Mouse (Mus musculus) limb, embryonic 13.5 days (tissue): ENCODE results near the gene Nrn1. TPM values are rescaled to one million over a fixed set of nuclear protein-coding genes. Genes with fewer than 3 reads are reported as not detected.

Experiments
- ATAC-seq: fragments of 200-750 bp; cut with Nextera tagmentation; 2 replicates; pipeline ENCODE4 v1.8.0; 2017; ENCODE audit warnings: low read depth, moderate number of reproducible peaks, moderate TSS enrichment; ENCODE audit not compliant: low FRiP score
- H3K27ac ChIP-seq: fragments of 300-500 bp; sonication (generic); 2 replicates; pipeline ENCODE4 v1.5.1; 2015; ENCODE audit warnings: inconsistent platforms, mild to moderate bottlenecking, moderate library complexity
- H3K27me3 ChIP-seq: fragments of 300-500 bp; sonication (generic); 2 replicates; pipeline ENCODE4 v1.6.1; 2015; ENCODE audit warnings: mild to moderate bottlenecking, inconsistent platforms
- H3K36me3 ChIP-seq: fragments of 300-500 bp; sonication (generic); 2 replicates; pipeline ENCODE4 v1.6.1; 2015; ENCODE audit warnings: inconsistent platforms, mild to moderate bottlenecking, moderate library complexity
- H3K4me1 ChIP-seq: fragments of 300-500 bp; sonication (generic); 2 replicates; pipeline ENCODE4 v1.6.1; 2015; ENCODE audit warnings: inconsistent platforms
- H3K4me2 ChIP-seq: fragments of 300-500 bp; sonication (generic); replicated peaks from 2 replicates; pipeline ENCODE4 v1.6.1; 2015; ENCODE audit warnings: inconsistent platforms, mild to moderate bottlenecking, moderate library complexity
- H3K4me3 ChIP-seq: fragments of 300-500 bp; sonication (generic); 2 replicates; pipeline ENCODE4 v1.5.1; 2015; ENCODE audit warnings: moderate library complexity, mild to moderate bottlenecking, inconsistent platforms
- H3K9ac ChIP-seq: fragments of 300-500 bp; sonication (generic); 2 replicates; pipeline ENCODE4 v1.6.1; 2015; ENCODE audit warnings: mild to moderate bottlenecking, inconsistent platforms
- H3K9me3 ChIP-seq: fragments of 300-500 bp; sonication (generic); 2 replicates; pipeline ENCODE4 v1.6.1; 2016; ENCODE audit warnings: inconsistent platforms
- WGBS: fragments of 180-500 bp; shearing (Covaris S2); methylation state at CpG from one replicate; pipeline ENCODE4 v1.1.7; 2015; 5-methylcytosine and 5-hydroxymethylcytosine counted together
- polyA plus RNA-seq: library from polyadenylated mRNA; unstranded; fragments of >200 nt; fragmentation: Nextera tagmentation; extraction: Ambion mirVana; gene quantifications from 2 replicates; pipeline ENCODE4 v1.2.1, GENCODE M21; 2015

The Nrn1 gene
- polyA plus RNA-seq, 1 experiment from 2014 or later = 7.5 TPM

DNA sequence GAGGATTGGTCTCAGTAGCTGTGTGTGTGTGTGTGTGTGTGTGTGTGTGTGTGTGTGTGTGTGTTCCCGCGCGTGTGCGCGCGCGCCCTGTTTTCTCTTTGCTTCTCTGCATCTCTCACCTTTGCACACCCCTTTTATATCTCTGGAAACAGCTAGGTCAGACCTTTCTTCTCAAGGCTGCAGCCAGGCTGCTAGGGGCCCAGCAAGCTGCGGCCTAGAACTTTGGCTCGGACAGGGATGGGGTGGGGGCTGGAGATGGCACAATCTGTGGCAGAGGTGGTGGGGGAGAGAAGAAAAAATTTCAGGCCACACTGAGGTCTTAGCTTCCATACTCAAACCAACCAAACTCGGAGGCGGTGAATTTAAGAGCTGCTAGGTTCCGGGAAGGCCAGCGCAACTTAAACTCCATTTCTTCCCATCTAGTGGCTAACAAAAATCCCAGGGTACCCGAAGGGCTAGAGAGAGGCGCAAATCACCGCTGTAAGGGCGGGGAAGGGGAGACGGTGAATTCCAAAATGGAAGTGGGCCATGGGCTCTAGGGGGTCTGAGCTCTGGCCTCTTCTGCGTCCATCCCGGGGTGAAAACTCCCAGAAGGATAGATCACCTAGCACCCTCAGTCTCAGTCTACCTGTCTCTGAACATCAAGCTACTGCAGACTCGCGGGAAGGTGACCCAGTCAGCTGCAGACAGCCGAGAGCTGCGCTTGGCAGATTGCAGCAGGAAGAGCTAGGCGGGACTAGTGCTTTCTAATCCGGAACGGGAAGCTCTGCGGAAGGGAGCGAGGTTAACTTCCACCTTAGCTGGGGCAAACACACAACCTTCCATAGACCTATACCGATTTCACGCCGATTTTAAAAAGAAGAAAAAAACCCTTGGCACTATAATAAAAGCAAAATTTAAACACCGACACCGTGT is 3.7 kb downstream of the Nrn1 start:
- no peak for ATAC-seq
- Histone ChIP-seq H3K4me3 (peak overlapping the region; percentile 48), H3K4me2 (peak overlapping the region; percentile 80), H3K27me3 (peaks cover 84% of the 10 kb centered on the region), H3K9ac (peak overlapping the region; percentile 58), H3K9me3 (no peaks in the 10 kb centered on the region), H3K4me1 (peaks cover 47% of the 10 kb centered on the region), H3K27ac (no peak overlapping the region; the same call in 1 of the 2 replicates), H3K36me3 (no peaks in the 10 kb centered on the region)
- WGBS = 5% methylated on average over 32 of the region's 34 CpGs

DNA sequence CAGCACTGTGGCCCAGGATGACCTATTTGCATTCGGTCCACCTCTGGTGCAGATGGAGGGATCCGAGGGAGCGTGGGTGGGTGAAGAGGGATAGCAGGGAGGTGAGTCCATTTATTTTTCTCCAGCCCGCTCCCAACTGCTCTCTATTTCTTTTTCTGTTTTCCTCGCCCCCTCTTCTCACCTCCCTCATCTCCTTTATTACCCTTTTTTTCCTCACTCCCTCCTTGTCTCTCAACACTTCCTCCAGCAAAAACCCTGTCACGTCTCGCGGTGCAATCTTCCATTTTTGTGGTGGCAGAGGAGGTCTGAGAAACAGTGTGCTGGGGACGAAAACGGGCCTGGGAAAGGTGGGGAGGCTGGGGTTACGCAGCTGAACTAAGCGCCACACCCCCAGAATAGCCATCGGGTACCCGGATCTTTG is 4.6 kb downstream of the Nrn1 start:
- Histone ChIP-seq H3K4me3 (no peak overlapping the region), H3K27me3 (peaks cover 87% of the 10 kb centered on the region), H3K27ac (no peak overlapping the region), H3K9ac (no peak overlapping the region), H3K4me2 (peak overlapping the region; percentile 19; the same call in 1 of the 2 replicates), H3K36me3 (no peaks in the 10 kb centered on the region), H3K9me3 (no peaks in the 10 kb centered on the region), H3K4me1 (peaks cover 45% of the 10 kb centered on the region)
- no peak for ATAC-seq
- WGBS = 24% methylated on average over 14 of the region's 14 CpGs

DNA sequence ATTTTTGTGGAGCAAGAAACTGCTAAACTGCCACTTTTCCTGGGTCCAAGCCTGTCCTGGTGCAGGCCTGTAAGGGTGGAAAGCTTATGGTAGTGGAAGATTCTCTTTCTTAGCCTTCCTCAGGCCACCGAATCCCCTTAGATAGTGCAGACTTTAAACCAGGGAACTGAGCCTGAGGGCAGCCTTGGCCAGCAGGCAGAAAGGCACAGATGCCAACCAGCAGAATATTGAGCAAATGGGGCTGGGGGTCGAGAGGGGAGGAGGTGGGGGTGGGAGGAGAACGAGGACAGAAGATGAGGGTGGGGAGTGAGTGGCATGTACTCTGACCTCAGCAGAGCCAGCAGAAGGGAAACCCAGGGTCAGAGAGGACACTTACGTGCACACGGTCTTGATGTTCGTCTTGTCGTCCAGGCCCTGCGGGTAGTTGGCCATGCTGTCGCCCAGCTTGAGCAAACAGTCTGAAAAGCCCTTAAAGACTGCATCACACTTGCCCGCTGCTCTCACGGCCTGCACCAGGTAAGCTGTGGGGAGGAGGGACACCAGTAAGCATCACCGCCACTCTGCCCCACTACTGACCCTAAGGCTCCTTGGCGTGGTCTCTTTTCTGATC is 5.1 kb downstream of the Nrn1 start:
- Histone ChIP-seq H3K4me1 (peaks cover 44% of the 10 kb centered on the region), H3K9me3 (no peaks in the 10 kb centered on the region), H3K9ac (no peak overlapping the region), H3K4me2 (peak overlapping the region; percentile 19; the same call in 1 of the 2 replicates), H3K4me3 (no peak overlapping the region), H3K36me3 (no peaks in the 10 kb centered on the region), H3K27ac (no peak overlapping the region), H3K27me3 (peaks cover 87% of the 10 kb centered on the region)
- 25% methylated on average over 13 of the region's 13 CpGs for WGBS
- ATAC-seq = no peak

DNA sequence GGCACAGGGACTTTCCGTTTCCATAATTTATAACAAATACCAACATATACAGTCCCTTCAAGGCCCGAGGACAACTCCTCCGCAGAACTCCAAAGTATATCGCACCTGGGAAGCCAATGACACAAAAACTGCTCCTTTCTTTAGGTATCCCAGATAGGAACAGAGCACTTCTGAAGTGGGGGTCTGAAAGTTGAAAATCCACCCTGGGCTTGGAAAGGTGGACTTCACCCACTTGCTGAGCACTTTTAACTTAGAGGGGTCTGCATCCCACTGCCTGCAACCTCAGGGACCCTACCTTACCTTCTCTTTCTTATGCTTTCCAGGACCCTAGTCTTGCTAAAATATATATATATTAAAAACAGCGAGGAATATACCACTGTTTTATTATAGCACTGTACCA is 6.4 kb downstream of the Nrn1 start:
- peak overlapping the region; percentile 48 for H3K4me3 ChIP-seq
- peaks cover 47% of the 10 kb centered on the region for H3K4me1 ChIP-seq
- ATAC-seq = no peak
- no peaks in the 10 kb centered on the region for H3K9me3 ChIP-seq
- H3K9ac ChIP-seq = no peak overlapping the region
- peak overlapping the region; percentile 78 for H3K4me2 ChIP-seq
- no peaks in the 10 kb centered on the region for H3K36me3 ChIP-seq
- H3K27ac ChIP-seq = no peak overlapping the region
- peaks cover 86% of the 10 kb centered on the region for H3K27me3 ChIP-seq
- 20% methylated on average over 5 of the region's 5 CpGs for WGBS

DNA sequence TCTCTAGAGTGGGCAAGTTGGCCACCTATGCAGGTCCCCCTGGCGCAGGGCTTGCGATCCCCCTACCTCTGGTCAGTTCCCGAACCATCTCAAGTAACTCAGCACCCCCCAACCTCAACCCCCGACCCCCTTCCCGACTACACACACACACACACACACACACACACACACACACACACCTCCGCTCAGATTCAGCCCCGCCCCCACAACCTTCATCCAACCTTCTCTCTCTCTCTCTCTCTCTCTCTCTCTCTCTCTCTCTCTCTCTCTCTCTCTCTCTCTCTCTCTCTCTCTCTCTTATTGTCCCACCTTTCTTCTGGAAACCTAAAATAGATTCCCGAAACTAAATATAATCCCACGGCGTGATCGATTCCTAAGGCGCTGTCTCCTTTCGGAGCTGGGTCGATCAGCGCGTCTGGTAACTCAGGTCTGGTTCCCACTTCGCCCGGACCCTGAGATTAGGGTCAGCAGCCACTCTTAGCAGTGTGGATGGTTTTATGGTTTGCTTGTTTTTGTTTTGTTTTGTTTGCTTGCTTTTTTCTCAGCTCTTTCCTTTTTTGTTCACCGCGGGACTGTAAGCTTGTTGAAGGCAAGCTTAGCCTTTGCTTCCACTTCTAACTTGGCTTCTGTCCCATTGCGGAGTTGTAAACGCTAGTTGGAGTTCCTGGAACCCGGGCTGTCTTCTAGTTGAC is 7.0 kb downstream of the Nrn1 start:
- H3K4me3 ChIP-seq = peak overlapping the region; percentile 48
- no peak for ATAC-seq
- no peaks in the 10 kb centered on the region for H3K36me3 ChIP-seq
- peak overlapping the region; percentile 78 for H3K4me2 ChIP-seq
- 1% methylated on average over 21 of the region's 23 CpGs for whole genome bisulfite sequencing
- H3K9ac ChIP-seq = peak overlapping the region; percentile 66
- H3K9me3 ChIP-seq = no peaks in the 10 kb centered on the region
- peaks cover 47% of the 10 kb centered on the region for H3K4me1 ChIP-seq
- peak overlapping the region; percentile 72; the same call in 1 of the 2 replicates for H3K27ac ChIP-seq
- peaks cover 89% of the 10 kb centered on the region for H3K27me3 ChIP-seq

DNA sequence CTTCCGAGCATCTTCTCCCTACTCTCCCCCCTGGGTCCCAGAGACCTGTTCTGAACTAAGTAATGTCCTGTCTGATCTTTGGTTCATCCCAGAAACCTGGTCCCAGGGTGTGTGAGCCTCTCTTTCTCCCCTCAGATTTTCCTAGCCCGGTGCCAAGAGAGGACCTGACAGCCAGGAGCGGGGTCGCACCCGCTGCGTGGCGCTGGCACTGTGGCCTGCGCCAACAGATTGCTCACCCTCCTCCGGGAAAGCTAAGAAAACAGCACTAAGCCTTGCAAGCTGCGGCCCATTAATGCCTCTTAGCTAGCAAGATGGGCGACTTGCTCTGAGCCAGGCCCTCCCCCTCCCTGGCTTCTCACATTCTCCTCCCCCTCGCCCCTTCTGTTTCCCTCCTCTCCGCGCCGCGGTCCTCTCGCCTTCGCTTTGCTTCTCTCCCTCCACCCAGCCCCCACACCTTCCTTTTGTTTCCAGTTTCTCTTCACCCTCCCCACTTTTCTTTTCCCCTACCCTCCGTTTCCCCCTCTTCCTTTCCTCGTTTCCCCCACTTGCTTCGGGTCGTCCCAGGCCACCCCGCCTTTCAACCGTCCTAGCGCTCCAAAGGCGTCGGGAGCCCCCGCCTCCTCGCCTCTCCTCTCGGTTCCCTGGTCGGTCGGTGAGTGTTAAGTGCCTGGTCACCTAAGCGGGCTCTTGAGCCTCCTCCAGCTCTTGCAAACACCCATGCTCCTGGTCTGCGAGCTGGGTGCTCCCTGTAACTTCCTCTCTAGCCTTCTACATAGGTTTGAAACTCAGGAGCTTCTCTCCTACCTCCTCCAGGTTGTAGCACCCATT is 7.8 kb downstream of the Nrn1 start:
- H3K27me3 ChIP-seq = peaks cover 89% of the 10 kb centered on the region
- WGBS = under 1% methylated on average over 34 of the region's 34 CpGs
- ATAC-seq = peak; percentile 35; the same call in 1 of the 2 replicates
- H3K4me3 ChIP-seq = peak overlapping the region; percentile 48
- H3K9me3 ChIP-seq = no peaks in the 10 kb centered on the region
- H3K36me3 ChIP-seq = no peaks in the 10 kb centered on the region
- H3K9ac ChIP-seq = peak overlapping the region; percentile 66
- H3K27ac ChIP-seq = peak overlapping the region; percentile 72; the same call in 1 of the 2 replicates
- peaks cover 44% of the 10 kb centered on the region for H3K4me1 ChIP-seq
- peak overlapping the region; percentile 78 for H3K4me2 ChIP-seq

DNA sequence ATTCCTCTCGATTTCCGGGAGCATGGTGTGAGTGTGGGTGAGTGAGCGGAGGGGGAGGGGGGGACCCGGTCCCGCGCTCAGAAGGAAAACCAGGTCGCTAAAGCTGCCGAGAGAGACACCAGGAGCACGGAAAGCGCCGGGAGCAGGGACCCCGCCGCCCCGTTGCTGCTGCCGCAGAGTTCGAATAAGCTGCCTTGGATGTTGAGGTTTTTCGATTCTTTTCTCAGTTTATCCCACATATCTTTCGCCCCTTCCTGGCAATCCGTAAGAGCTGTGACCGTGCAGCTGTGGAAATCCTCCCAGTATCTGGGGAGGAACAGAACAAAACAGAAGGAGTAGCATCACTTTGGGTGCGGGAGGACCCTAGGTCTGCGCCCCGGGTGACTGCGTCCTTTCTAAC is 8.4 kb downstream of the Nrn1 start:
- peak overlapping the region; percentile 48 for H3K4me3 ChIP-seq
- peak overlapping the region; percentile 78 for H3K4me2 ChIP-seq
- H3K27me3 ChIP-seq = peaks cover 91% of the 10 kb centered on the region
- H3K9me3 ChIP-seq = no peaks in the 10 kb centered on the region
- H3K27ac ChIP-seq = peak overlapping the region; percentile 15; the same call in 1 of the 2 replicates
- H3K36me3 ChIP-seq = no peaks in the 10 kb centered on the region
- 1% methylated on average over 24 of the region's 24 CpGs for WGBS
- peaks cover 40% of the 10 kb centered on the region for H3K4me1 ChIP-seq
- ATAC-seq = no peak
- H3K9ac ChIP-seq = peak overlapping the region; percentile 66

DNA sequence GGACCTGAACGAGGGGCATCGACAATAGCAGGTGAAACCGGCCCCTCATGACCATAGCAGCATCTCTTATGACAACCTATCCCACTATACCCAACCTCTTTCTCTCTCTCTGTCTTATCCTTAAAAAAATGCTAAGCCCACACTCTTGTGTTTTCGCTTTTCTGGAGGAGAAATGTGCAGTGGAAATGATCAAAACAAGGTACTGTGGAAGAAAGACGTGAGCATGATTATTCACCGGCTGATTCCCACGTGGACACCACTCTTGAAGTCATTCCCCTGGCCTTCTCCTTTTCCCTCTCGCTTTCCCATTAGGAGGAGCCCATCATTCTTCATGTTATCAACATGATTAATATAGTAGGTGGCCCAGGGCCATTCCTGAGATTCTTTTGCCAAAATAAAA is 9.1 kb downstream of the Nrn1 start:
- WGBS = 7% methylated on average over 8 of the region's 8 CpGs
- no peaks in the 10 kb centered on the region for H3K9me3 ChIP-seq
- H3K4me3 ChIP-seq = 0 out of 2 replicates have a peak overlapping the region, but pooled peaks have one; percentile 48
- peak overlapping the region; percentile 78 for H3K4me2 ChIP-seq
- no peak overlapping the region for H3K27ac ChIP-seq
- H3K9ac ChIP-seq = no peak overlapping the region
- peaks cover 89% of the 10 kb centered on the region for H3K27me3 ChIP-seq
- peaks cover 34% of the 10 kb centered on the region for H3K4me1 ChIP-seq
- ATAC-seq = no peak
- no peaks in the 10 kb centered on the region for H3K36me3 ChIP-seq

DNA sequence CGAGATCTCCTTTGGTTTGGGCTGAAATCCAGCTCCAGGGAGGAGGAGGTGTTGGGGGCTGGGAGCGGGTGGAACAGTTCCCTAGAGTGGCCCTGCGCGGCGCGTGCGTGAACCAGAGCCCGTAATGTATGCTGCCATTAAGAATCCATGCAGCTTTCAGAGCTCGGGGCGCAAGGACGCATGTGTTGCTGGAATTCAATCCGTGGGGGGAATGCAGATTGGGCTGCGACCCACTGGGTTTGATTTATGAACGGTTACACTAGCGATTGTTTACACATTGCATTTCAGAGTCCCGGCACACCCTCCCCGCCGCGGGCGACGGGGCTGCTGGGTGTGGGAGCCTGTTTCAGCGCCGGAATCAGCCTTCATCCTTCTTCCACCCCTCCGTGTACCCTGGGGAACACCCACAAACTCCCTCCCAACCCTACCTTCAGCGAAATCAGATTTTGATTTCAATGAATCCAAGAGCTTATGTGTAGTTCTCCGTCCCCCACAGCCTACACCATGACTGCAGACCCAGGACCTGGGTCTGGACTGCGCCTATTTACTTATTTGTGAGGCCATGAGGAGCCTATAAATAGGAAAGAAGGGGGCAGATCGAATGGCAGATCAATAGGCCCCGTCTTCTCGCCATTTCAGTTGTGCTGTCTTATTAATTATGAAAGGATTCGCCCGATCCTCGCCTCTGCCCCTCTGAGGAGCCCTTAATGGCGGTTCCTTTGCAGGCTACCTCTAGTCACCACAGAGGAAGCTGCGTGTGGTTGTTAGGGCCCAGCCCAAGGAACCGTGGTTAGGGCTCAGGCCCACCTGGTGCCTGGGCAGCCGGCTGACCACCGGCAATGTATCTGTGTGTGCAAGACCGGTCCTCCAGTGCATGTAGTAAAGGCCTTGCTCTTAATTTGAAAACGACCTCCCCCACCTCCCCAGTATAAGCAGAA is 10.1 kb downstream of the Nrn1 start:
- Histone ChIP-seq H3K27ac (no peak overlapping the region), H3K9me3 (no peaks in the 10 kb centered on the region), H3K4me1 (peaks cover 31% of the 10 kb centered on the region), H3K4me3 (peak overlapping the region; percentile 37), H3K4me2 (peak overlapping the region; percentile 66), H3K27me3 (peaks cover 82% of the 10 kb centered on the region), H3K36me3 (no peaks in the 10 kb centered on the region), H3K9ac (0 out of 2 replicates have a peak overlapping the region, but pooled peaks have one; percentile 21)
- 2% methylated on average over 40 of the region's 40 CpGs for WGBS
- ATAC-seq = peak; percentile 59

DNA sequence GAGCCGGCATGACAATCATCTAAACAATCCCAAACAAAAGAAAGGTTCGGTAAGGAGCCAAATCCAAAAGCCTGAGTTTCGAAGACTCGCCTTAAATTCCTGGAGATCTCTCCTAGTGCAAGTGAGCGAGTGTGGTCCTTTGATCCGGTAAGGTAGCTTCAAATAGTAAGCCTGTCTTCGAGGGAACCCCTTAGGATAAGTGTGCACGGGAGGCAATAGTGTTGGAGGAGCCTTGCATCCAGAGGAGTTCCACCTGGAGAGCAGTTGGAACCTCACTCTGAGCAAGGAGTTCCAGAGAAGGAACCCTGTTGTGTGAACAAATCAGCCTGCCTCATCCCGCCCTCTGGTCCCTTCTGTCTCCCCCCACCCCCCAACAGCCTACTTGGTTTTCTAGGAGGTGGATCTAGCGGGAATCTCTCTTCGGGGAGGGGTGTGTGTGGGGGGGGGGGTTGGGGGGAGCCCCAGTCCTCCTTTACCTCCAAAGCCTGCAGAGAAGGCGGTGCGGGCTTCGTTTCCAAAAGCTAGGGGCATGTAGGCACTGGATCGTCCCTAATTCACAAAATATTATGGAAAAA is 11.1 kb downstream of the Nrn1 start:
- Histone ChIP-seq H3K27ac (no peak overlapping the region), H3K9me3 (no peaks in the 10 kb centered on the region), H3K4me1 (peaks cover 31% of the 10 kb centered on the region), H3K4me2 (peak overlapping the region; percentile 66), H3K36me3 (no peaks in the 10 kb centered on the region), H3K9ac (0 out of 2 replicates have a peak overlapping the region, but pooled peaks have one; percentile 19), H3K4me3 (peak overlapping the region; percentile 37), H3K27me3 (peaks cover 72% of the 10 kb centered on the region)
- 5% methylated on average over 15 of the region's 15 CpGs for WGBS
- no peak for ATAC-seq
